Mouse (Mus musculus): Measurements from ENCODE around the gene Mrps35. TPM values are rescaled to one million over a fixed set of nuclear protein-coding genes. Genes with fewer than 3 reads are reported as not detected.

Mrps35 gene
- polyA plus RNA-seq (2014; fragmentation: Illumina TruSeq; extraction: RNeasy Lipid Tissue Mini Kit (QIAGEN cat#74804); ENCODE audit: low replicate concordance): 21.4 TPM

GRCm38 (mm10) chr6:147042291-147043290 lies at the start of gene Mrps35:
Gene Mrps35 (plus strand): TSS chr6:147042764.

GRCm38 (mm10) chr6:147032303-147032925 lies 10.2 kb upstream of the Mrps35 start, which contains the start of gene Rep15:
Gene Rep15 (plus strand): TSS chr6:147032584.

GRCm38 (mm10) chr6:147086594-147087225 lies 44.1 kb downstream of the Mrps35 start, which contains the start of gene Mansc4:
Gene Mansc4 (minus strand): TSS chr6:147087032.

GRCm38 (mm10) chr6:147091136-147092120 lies 48.9 kb downstream of the Mrps35 start, which contains the start of gene Klhl42:
Gene Klhl42 (plus strand): TSS chr6:147091379.

Other genes starting within 250 kb of the Mrps35 start
- gene Arntl2, start 246.7 kb upstream of the Mrps35 start, polyA plus RNA-seq (2014; fragmentation: Illumina TruSeq; extraction: RNeasy Lipid Tissue Mini Kit (QIAGEN cat#74804); ENCODE audit: low replicate concordance): 0.74 TPM
- gene Smco2, start 192.7 kb upstream of the Mrps35 start, polyA plus RNA-seq (2014; fragmentation: Illumina TruSeq; extraction: RNeasy Lipid Tissue Mini Kit (QIAGEN cat#74804); ENCODE audit: low replicate concordance): not detected
- 19.3 TPM for gene Ppfibp1, start 154.3 kb upstream of the Mrps35 start, polyA plus RNA-seq (2014; fragmentation: Illumina TruSeq; extraction: RNeasy Lipid Tissue Mini Kit (QIAGEN cat#74804); ENCODE audit: low replicate concordance)
- gene 1700034J05Rik, start 88.3 kb upstream of the Mrps35 start, polyA plus RNA-seq (2014; fragmentation: Illumina TruSeq; extraction: RNeasy Lipid Tissue Mini Kit (QIAGEN cat#74804); ENCODE audit: low replicate concordance): not detected
- gene Rep15, start 10.2 kb upstream of the Mrps35 start, polyA plus RNA-seq (2014; fragmentation: Illumina TruSeq; extraction: RNeasy Lipid Tissue Mini Kit (QIAGEN cat#74804); ENCODE audit: low replicate concordance): 25.4 TPM
- gene Mansc4, start 44.3 kb downstream of the Mrps35 start, polyA plus RNA-seq (2014; fragmentation: Illumina TruSeq; extraction: RNeasy Lipid Tissue Mini Kit (QIAGEN cat#74804); ENCODE audit: low replicate concordance): not detected
- gene Klhl42, start 48.6 kb downstream of the Mrps35 start, polyA plus RNA-seq (2014; fragmentation: Illumina TruSeq; extraction: RNeasy Lipid Tissue Mini Kit (QIAGEN cat#74804); ENCODE audit: low replicate concordance): 6.9 TPM
- gene Pthlh, start 221.4 kb downstream of the Mrps35 start, polyA plus RNA-seq (2014; fragmentation: Illumina TruSeq; extraction: RNeasy Lipid Tissue Mini Kit (QIAGEN cat#74804); ENCODE audit: low replicate concordance): 0.37 TPM

Data from small intestine, adult 10 weeks (tissue).